Mouse (Mus musculus) ES-E14 (cell line): Measurements from ENCODE around the gene Naa16.

ENCODE experiments used
- CHD2 ChIP-seq: IDR thresholded peaks from 2 replicates; pipeline ENCODE4 v1.6.1; 2014; ENCODE audit warnings: mild to moderate bottlenecking, low read depth, low read length, inconsistent platforms
- HCFC1 ChIP-seq: IDR thresholded peaks from 2 replicates; pipeline ENCODE4 v1.6.1; 2012; ENCODE audit warnings: low read length, inconsistent platforms, borderline replicate concordance; ENCODE audit not compliant: insufficient read depth
- MAFK ChIP-seq: IDR thresholded peaks from 2 replicates; pipeline ENCODE4 v1.6.1; 2014; ENCODE audit warnings: mild to moderate bottlenecking, low read depth, low read length, inconsistent platforms; ENCODE audit not compliant: insufficient read depth
- ZC3H11A ChIP-seq: IDR thresholded peaks from 2 replicates; pipeline ENCODE4 v1.6.1; 2012; ENCODE audit warnings: low read depth, mild to moderate bottlenecking, inconsistent platforms, low read length, borderline replicate concordance
- ZNF384 ChIP-seq: IDR thresholded peaks from 2 replicates; pipeline ENCODE4 v1.6.1; 2012; ENCODE audit warnings: low read depth, low read length, inconsistent platforms

DNA sequence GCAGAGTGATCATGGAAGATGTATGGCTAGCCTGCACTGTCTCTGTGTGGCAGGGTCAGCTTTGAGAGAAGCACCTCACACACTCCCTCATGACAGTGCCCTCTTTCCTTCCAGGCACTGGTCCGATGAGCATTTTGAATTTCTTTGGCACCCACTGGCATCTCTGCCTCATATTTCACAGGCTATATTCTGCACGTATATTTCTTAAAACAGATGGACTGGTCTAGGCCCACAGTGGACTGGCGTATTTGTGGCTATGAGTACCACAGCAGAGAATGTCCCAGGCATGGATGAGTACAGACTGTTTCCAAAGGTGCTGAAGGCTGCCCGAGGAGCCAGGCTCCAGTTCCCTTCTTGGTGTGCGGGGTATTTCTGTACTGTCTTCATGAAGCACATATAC, 68.7 kb downstream of the Naa16 start:
- TF ChIP-seq MAFK (no peak), ZC3H11A (no peak), ZNF384 (no peak), CHD2 (no peak), HCFC1 (no peak)
